Mouse (Mus musculus) frontal cortex, adult 2 months (tissue): Measurements from ENCODE around the gene Evi2a. TPM values are rescaled to one million over a fixed set of nuclear protein-coding genes. Genes with fewer than 3 reads are reported as not detected.

Source experiments
- polyA plus RNA-seq: library from polyadenylated mRNA; depleted of rRNA; stranded (reverse); fragments of >200 nt; gene quantifications from 2 replicates; pipeline ENCODE4 v1.2.3, GENCODE M21; 2012; rRNA removed

The Evi2a gene
- polyA plus RNA-seq, 1 experiment: 29.8 TPM

Other genes starting within 250 kb of the Evi2a start
- gene Gm9964, start 233.7 kb downstream of the Evi2a start, polyA plus RNA-seq: not detected in 2 replicates
- 35.5 and 39.7 TPM in 2 replicates for gene Nf1, start 190.9 kb downstream of the Evi2a start, polyA plus RNA-seq
- 114 and 125 TPM in 2 replicates for gene Omg, start 26.5 kb downstream of the Evi2a start, polyA plus RNA-seq
- 0.88 and 1.3 TPM in 2 replicates for gene Evi2b, start 6.8 kb downstream of the Evi2a start, polyA plus RNA-seq
- 0.08 and 0.18 TPM in 2 replicates for gene Evi2, start within 50 bp of the Evi2a start, polyA plus RNA-seq
- gene Rab11fip4, start 60.6 kb upstream of the Evi2a start, polyA plus RNA-seq: 128 and 133 TPM in 2 replicates